Mouse (Mus musculus): ENCODE data around the gene Dlk2.

Gene Dlk2

DNA sequence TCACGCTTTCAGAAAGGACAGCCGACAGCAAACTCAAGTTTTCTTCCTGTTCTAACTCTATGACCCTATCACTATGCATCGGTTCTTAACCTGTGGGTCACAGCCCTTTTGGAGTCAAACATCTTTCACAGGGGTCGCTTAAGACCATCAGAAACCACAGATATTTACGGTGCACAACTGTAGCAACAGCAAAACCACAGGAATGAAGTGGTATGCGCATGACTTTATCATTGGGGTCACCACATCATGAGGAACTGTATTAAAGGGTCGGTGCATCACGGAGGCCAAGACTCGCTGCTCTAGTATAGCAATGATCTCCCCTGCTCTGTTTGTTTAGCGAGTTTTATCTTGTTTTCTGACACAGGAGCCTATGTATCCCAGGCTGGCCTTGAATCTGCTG lies 18.6 kb downstream of the Dlk2 start:
- DNase-seq (ENCODE audit: extremely low spot score), result no peak

DNA sequence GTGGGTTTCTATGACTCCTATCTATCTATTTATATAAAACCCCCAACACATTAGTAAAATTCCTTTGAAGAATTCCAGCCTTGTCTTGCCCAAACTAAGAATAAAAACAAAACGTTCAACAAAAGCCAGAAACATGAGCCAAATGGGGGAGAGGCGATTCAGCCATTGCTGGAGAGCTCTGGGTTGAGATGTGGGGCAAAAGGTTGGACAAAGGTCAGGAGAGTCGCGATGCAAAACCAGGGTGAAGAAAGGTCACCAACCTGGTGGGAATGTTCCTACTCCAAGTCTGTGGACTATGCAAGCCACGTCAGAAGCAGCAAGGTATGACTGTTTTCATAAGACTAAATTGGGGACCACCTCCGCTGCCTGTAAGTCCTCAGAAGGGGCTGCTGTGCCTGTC lies 23.3 kb downstream of the Dlk2 start:
- DNase-seq (ENCODE audit: extremely low spot score), result no peak

DNA sequence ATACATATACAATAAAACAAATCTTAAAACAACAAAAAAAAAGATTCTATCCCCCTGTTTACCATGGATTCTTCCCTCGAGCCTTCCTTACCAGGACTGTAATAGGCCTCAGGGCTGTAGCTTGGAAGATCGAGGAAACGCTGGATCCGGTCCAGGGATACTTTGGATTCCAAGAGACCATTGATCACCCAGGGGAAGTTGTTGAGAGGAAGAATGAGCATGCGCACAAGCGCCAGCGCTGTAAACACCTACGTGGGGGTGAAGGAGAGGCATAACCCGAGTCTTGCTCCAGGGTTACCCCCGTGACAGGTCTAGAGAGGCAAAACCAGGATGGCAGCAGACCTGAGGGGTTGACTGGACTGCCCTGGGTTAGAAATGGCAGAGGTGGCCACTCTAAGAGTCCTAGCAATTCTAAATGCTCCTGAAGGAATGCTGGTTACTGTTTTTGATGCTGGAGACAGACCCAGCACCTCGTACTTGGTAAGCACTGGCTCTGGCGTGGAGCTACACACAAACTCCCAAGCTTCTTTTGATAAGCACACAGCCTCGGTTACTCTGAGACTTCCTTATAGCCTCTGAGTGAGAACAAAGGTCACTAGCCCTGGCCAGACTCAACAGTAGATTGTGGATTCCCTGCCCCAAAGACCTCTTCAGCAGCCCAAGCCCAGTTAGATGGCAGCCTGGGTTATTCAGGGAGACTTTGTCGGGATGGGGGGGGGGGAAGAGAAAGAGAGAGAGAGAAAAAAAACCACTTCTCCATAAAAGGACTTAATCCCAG lies 25.0 kb downstream of the Dlk2 start:
- DNase-seq (ENCODE audit: extremely low spot score), result no peak

DNA sequence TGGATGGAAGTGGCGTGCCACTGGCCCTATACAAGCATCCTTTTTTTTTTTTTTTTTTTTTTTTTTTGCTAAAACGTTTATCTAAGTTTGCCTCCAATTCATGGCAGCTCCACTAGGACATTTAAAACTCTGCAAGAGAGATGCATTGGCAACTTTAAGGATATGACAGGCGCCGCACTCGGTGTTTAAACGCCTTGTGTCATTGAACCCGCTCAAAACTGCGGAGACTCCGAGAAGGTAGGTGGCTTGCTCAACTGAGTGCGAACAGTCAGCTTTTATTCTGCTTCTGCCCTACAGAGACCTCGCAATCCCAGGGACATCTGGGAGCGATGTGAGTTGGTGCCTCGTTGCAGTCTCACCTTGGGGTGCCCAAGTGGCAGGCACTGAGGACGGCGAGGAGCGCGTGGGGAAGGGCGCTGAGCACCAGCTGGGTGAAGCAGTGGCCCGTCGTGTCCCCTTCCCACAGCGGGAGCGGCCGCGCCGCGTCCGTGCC lies 30.2 kb downstream of the Dlk2 start:
- DNase-seq (ENCODE audit: extremely low spot score), result no peak

DNA sequence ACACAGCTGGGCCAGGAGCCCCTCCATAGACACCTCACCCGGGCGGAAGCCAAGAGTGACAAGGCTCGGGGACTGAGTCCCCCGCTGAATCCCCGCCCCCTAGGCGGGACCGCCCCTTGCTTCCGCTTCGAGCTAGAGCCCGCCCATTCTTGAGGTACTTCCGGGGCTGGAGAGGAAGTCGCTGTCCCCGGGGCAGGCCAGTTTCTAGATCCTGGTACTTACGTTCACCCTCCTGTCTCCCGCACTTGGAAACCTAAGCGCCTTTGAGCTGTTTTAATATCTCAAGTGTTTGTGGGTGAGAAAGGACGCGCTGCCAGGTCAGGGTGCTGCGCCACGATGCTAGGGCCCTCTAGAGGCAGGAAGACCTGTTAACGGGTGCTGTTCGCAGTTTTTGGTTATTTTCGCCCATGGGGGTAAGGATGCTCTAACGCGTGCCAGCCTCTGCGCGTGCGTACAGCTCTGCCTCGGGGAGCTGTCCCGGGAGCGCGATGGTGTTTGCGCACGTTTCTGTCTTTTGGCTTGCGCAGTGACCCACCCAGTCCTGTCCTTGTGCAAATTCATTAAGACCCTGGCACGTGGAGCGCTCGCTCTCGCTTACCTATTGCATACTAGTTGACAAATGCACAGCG lies 30.8 kb downstream of the Dlk2 start, which contains the start of gene Abcc10:
Abcc10 (minus strand) TSS at position 447 of the 629 bp plus-strand sequence.
- peak; percentile 97 for DNase-seq (ENCODE audit: extremely low spot score)

DNA sequence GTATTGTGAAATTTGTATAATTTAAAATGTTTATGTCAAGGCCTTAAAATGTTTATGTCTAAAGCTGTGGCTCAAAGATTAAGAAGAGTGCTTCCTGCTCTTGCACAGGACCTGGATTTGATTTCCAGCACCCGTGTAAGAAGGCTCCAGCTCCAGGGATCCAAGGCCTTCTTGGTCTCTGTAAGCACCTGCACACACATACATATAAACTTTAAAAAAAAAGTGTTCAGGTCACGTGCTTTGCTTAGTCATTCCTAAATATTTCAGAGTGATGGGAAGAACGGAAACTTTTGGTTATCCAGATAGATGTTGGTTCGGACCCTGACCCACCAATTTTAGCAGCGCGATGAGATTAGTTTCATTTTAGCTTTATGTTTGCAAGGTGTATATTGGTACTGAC lies 31.5 kb downstream of the Dlk2 start:
- DNase-seq (ENCODE audit: extremely low spot score), result no peak

DNA sequence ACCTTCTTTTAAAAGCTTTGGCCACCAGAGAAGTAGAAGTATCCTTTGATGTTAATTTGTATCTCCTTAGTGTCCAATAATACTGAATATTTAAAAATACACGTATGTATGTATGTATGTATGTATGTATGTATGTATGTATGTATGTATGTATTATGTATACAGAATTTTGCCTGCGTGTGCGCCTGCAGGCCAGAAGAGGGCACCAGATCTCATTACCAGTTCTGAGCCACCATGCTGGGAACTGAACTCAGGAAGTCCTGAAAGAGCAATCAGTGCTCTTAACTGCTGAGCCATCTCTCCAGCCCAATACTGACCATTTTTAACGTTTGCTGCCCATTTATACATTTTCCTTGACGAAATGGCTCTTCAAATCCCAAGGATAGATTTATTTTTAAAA lies 39.3 kb downstream of the Dlk2 start:
- DNase-seq (ENCODE audit: extremely low spot score), result no peak

DNA sequence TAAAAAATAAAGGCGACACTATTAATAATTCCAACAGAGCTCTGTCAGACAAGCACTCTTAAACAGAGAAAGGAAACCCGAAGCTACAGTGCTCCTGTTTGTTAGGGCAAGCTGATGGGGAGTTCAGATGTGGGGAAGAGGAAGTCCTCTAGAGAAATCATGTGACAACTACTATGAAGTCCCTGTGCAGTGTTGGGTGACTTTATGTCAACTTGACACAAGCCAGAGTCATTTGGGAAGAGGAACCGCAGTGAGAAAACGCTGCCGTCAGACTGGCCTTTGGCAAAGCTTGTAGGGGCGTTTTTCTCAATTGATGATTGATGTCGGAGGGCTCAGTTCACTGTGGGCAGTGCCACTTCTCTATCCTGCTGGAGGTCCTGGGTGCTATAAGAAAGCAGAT lies 44.0 kb downstream of the Dlk2 start:
- DNase-seq (ENCODE audit: extremely low spot score), result no peak

DNA sequence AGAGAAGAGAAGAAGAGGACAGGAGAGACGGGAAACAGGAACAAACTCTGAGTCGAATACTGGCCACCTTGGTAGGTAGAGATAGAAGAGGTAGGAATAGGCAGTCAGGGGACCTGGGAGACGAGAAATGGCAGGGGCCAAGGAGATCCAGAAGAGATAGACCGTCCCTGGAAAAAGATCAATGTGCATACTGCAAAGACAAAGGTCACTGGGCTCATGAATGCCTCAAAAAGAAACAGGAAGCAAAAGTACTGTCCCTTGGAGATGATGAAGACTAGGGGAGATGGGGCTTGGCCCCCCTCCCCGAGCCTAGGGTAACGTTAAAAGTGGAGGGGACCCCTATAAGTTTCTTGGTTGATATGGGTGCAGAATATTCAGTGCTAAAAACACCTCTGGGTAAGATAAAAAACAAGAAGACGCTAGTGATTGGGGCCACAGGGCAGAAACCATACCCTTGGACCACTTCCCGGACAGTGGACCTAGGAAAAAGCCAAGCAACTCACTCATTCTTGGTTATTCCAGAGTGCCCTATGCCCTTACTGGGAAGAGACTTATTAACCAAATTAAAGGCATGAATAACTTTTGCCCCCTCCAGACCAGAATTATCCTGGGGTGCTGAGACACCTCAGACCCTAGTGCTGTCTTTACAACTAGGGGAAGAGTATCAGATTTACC lies 53.9 kb downstream of the Dlk2 start:
- DNase-seq (ENCODE audit: extremely low spot score), result no peak

All from embryo, embryonic 9.5 days (tissue).